7 mouse cellular contexts compared by ENCODE assay signal in the genomic region with DNA sequence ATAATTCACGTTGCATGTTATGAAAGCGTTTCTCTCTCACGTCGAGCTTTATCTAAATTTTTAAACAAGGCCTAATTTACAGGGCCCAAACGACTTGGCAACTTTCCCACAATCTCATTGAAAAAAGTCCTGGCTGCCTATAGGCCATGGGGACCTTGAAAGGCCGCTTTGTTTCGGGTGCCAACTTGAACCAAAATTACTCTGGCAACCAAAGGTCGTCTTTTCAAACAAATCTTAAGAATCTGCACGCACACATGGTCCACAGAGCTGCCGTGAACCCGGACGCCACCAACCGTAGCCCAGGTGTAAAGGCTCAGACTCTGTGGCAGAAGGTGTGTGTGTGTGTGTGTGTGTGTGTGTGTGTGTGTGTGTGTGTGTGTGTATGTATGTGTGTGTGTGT.
DNase-seq lines count a peak whose midpoint lies in the region; ATAC-seq and TF ChIP-seq lines count a peak whose summit lies in the region.

No protein-coding gene starts in this region.

- no peak overlapping the region for H3K9ac ChIP-seq in lung, embryonic 14.5 days
- H3K9ac ChIP-seq in forebrain, embryonic 12.5 days = no peak overlapping the region
- no peak overlapping the region for H3K9ac ChIP-seq in midbrain, embryonic 15.5 days

- no peak overlapping the region for H3K4me2 ChIP-seq in lung, embryonic 14.5 days
- no peak overlapping the region for H3K4me2 ChIP-seq in forebrain, embryonic 12.5 days
- no peak overlapping the region for H3K4me2 ChIP-seq in midbrain, embryonic 15.5 days

- peaks cover 5% of the 10 kb centered on the region for H3K4me1 ChIP-seq in lung, embryonic 14.5 days (ENCODE audit: insufficient read depth)
- H3K4me1 ChIP-seq in forebrain, embryonic 12.5 days = peaks cover 60% of the 10 kb centered on the region
- peaks cover 20% of the 10 kb centered on the region for H3K4me1 ChIP-seq in midbrain, embryonic 15.5 days

- TF ChIP-seq CTCF in lung, embryonic 14.5 days (IDR thresholded peaks at IDR 0.05; ENCODE audit: low read depth) = no peak

- peak; percentile 70 for ATAC-seq in lung, embryonic 14.5 days (ENCODE audit: insufficient read depth)
- ATAC-seq in forebrain, embryonic 12.5 days (ENCODE audit: low FRiP score) = peak; percentile 73
- peak; percentile 2; the same call in 1 of the 2 replicates for ATAC-seq in midbrain, embryonic 15.5 days (replicated peaks)
- ATAC-seq in granulocyte monocyte progenitor cell, adult 5-6 weeks (replicated peaks; ENCODE audit: poor library complexity, severe bottlenecking) = no peak

- no peaks in the 10 kb centered on the region for H3K36me3 ChIP-seq in lung, embryonic 14.5 days (ENCODE audit: insufficient read depth)
- no peaks in the 10 kb centered on the region; the same call in 1 of the 2 replicates for H3K36me3 ChIP-seq in forebrain, embryonic 12.5 days (replicated peaks)
- no peaks in the 10 kb centered on the region for H3K36me3 ChIP-seq in midbrain, embryonic 15.5 days (replicated peaks)

- 24% methylated on average over 13 of the region's 13 CpGs for WGBS in lung, embryonic 14.5 days
- 19% methylated on average over 13 of the region's 13 CpGs for WGBS in forebrain, embryonic 12.5 days
- 49% methylated on average over 13 of the region's 13 CpGs for WGBS in midbrain, embryonic 15.5 days

- H3K27me3 ChIP-seq in lung, embryonic 14.5 days (ENCODE audit: insufficient read depth, low read length) = no peaks in the 10 kb centered on the region
- no peaks in the 10 kb centered on the region for H3K27me3 ChIP-seq in forebrain, embryonic 12.5 days
- no peaks in the 10 kb centered on the region for H3K27me3 ChIP-seq in midbrain, embryonic 15.5 days (replicated peaks)

- H3K9me3 ChIP-seq in lung, embryonic 14.5 days (ENCODE audit: low read depth, low read length) = no peaks in the 10 kb centered on the region
- H3K9me3 ChIP-seq in forebrain, embryonic 12.5 days = no peaks in the 10 kb centered on the region
- no peaks in the 10 kb centered on the region for H3K9me3 ChIP-seq in midbrain, embryonic 15.5 days

- DNase-seq in lung, embryonic 14.5 days = peak; percentile 98
- no peak for DNase-seq in lung, postnatal 25 days (ENCODE audit: low spot score)
- peak; percentile 40 for DNase-seq in adrenal gland, postnatal 36 days
- no peak for DNase-seq in right cerebral cortex, adult 18-20 months

- H3K27ac ChIP-seq in lung, embryonic 14.5 days (ENCODE audit: low read depth) = peak overlapping the region; percentile 71
- peak overlapping the region; percentile 93 for H3K27ac ChIP-seq in forebrain, embryonic 12.5 days
- peak overlapping the region; percentile 39 for H3K27ac ChIP-seq in midbrain, embryonic 15.5 days

- no peak overlapping the region for H3K4me3 ChIP-seq in lung, embryonic 14.5 days (ENCODE audit: low read depth, low read length)
- no peak overlapping the region for H3K4me3 ChIP-seq in forebrain, embryonic 12.5 days (replicated peaks)
- no peak overlapping the region for H3K4me3 ChIP-seq in midbrain, embryonic 15.5 days

Comparison
In these comparisons a context has a peak if more than half of its experiments do, and no peak if none do; other contexts are left out.
1. DNase-seq: peak in lung, embryonic 14.5 days (single experiment) and adrenal gland, postnatal 36 days (2 of 2); none in lung, postnatal 25 days (single experiment) and right cerebral cortex, adult 18-20 months (single experiment).
2. H3K27ac ChIP-seq: peak in every context shown above with its lines; median percentile 93 in forebrain, embryonic 12.5 days; 71 in lung, embryonic 14.5 days; 39 in midbrain, embryonic 15.5 days.